In genomic region chr11:17528609-17529008, GRCm38 (mm10) we compare ENCODE assay signal across 13 mouse cellular contexts.
A peak's percentile ranks its signal among the peaks of the same experiment; 100 is the strongest.
DNase-seq lines count a peak whose midpoint lies in the region; ATAC-seq and TF ChIP-seq lines count a peak whose summit lies in the region.
"Had no signal": no experiment of that assay in that cellular context is flagged by ENCODE, and none has a peak within 500 bp of the region (broad histone marks: within the 10 kb centered on the region; RNA-seq: fewer than 3 reads in every experiment).

No protein-coding gene starts in this region.

- no peaks in the 10 kb centered on the region for H3K27me3 ChIP-seq in kidney, postnatal 0 days (ENCODE audit: insufficient read depth, low read length)
- H3K27me3 ChIP-seq: limb, embryonic 12.5 days had no signal

- H3K4me1 ChIP-seq in kidney, postnatal 0 days (replicated peaks; ENCODE audit: insufficient read depth, low read length): no peaks in the 10 kb centered on the region

- DNase-seq in adrenal gland, postnatal 14 days: peak; percentile 23
- DNase-seq in adrenal gland, adult 18-20 months (ENCODE audit: low spot score in 2 of 2): no peak
- peak; percentile 59 for DNase-seq in kidney, postnatal 0 days (ENCODE audit: low spot score)
- DNase-seq in kidney, adult 8-10 months: no peak
- peak; percentile 32 for DNase-seq in gastrocnemius, postnatal 10 days
- DNase-seq in lung, postnatal 25 days (ENCODE audit: low spot score): peak; percentile 10
- DNase-seq in left cerebral cortex, adult 9 months (ENCODE audit: low spot score in 2 of 2): no peak
- no peak for DNase-seq in embryo, embryonic 10.5 days (ENCODE audit: low spot score)
- DNase-seq: cerebellum, adult 2 months; layer of hippocampus, adult 9-11 months had no signal

- no peak for TF ChIP-seq CTCF in kidney, postnatal 0 days (IDR thresholded peaks at IDR 0.05; ENCODE audit: low read depth)

- H3K9me3 ChIP-seq in kidney, postnatal 0 days (replicated peaks; ENCODE audit: low read length): no peaks in the 10 kb centered on the region
- H3K9me3 ChIP-seq: G1E; limb, embryonic 12.5 days had no signal

- H3K36me3 ChIP-seq in kidney, postnatal 0 days (ENCODE audit: insufficient read depth, low read length): no peaks in the 10 kb centered on the region
- H3K36me3 ChIP-seq: G1E; limb, embryonic 12.5 days had no signal

- no peak overlapping the region for H3K27ac ChIP-seq in kidney, postnatal 0 days
- H3K27ac ChIP-seq: limb, embryonic 12.5 days had no signal

- no peak overlapping the region for H3K4me2 ChIP-seq in kidney, postnatal 0 days (ENCODE audit: low read length)
- H3K4me2 ChIP-seq: limb, embryonic 12.5 days had no signal

- 81% methylated on average over 6 of the region's 6 CpGs for WGBS in kidney, postnatal 0 days

- ATAC-seq in kidney, postnatal 0 days (replicated peaks; ENCODE audit: low FRiP score, low read depth): no peak
- ATAC-seq: forebrain, embryonic 14.5 days had no signal

- H3K4me3 ChIP-seq in kidney, postnatal 0 days (replicated peaks; ENCODE audit: low read depth, low read length): no peak overlapping the region
- H3K4me3 ChIP-seq: limb, embryonic 12.5 days had no signal

- H3K9ac ChIP-seq in kidney, postnatal 0 days (ENCODE audit: low read depth, low read length): no peak overlapping the region
- H3K9ac ChIP-seq: limb, embryonic 12.5 days had no signal

Comparison
In these comparisons a context has a peak if more than half of its experiments do, and no peak if none do; other contexts are left out.
1. DNase-seq: peak in adrenal gland, postnatal 14 days (single experiment), kidney, postnatal 0 days (single experiment), gastrocnemius, postnatal 10 days (single experiment) and lung, postnatal 25 days (single experiment); none in adrenal gland, adult 18-20 months (0 of 2), kidney, adult 8-10 months (0 of 2), left cerebral cortex, adult 9 months (0 of 2) and embryo, embryonic 10.5 days (single experiment).